Mouse (Mus musculus): ENCODE data around the gene Aldh8a1. TPM values are rescaled to one million over a fixed set of nuclear protein-coding genes. Genes with fewer than 3 reads are reported as not detected.

Gene Aldh8a1
- polyA plus RNA-seq, 1 experiment from 2014 or later: not detected

- 78% methylated on average over 12 of the region's 12 CpGs for WGBS
- DNase-seq (ENCODE audit: extremely low spot score, low spot score): no peak
- no peak overlapping the region for H3K27ac ChIP-seq
- H3K27me3 ChIP-seq (ENCODE audit: poor library complexity, severe bottlenecking): no peaks in the 10 kb centered on the region
- H3K9me3 ChIP-seq: no peaks in the 10 kb centered on the region
- H3K36me3 ChIP-seq (replicated peaks): peaks cover 81% of the 10 kb centered on the region
- H3K4me3 ChIP-seq: no peak overlapping the region
- no peaks in the 10 kb centered on the region for H3K4me1 ChIP-seq
Measured at GRCm38 (mm10) chr10:21351766-21352165, 25.3 kb upstream of the Aldh8a1 start.

DNA sequence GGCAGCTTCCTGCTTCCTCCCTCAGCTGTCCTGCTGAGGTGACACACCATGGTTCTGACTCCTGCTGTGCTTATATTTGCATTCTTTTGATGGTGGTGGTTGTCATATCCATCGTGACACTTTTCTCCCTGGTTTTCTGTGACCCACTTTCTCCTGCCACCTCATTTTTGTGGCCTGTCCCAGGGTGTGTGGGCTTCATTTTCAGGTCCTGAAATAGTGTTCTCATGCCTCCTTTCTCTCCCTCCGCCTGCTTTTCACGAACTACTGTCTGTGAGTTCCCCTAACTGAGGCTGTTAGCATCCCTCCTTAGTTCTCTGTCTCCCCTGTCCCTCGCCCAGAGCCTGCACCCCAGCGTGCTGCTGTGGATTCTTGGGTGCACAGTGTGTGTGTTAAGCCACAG lies 23.2 kb upstream of the Aldh8a1 start:
- no peaks in the 10 kb centered on the region for H3K4me1 ChIP-seq
- WGBS: 77% methylated on average over 5 of the region's 5 CpGs
- no peak overlapping the region for H3K4me3 ChIP-seq
- no peak for DNase-seq (ENCODE audit: extremely low spot score, low spot score)
- H3K36me3 ChIP-seq (replicated peaks): peaks cover 84% of the 10 kb centered on the region
- no peaks in the 10 kb centered on the region for H3K9me3 ChIP-seq
- no peak overlapping the region for H3K27ac ChIP-seq
- H3K27me3 ChIP-seq (ENCODE audit: poor library complexity, severe bottlenecking): no peaks in the 10 kb centered on the region

- 94% methylated on average over 7 of the region's 7 CpGs for WGBS
- Histone ChIP-seq H3K36me3 (replicated peaks) (peaks cover 87% of the 10 kb centered on the region), H3K9me3 (no peaks in the 10 kb centered on the region)
Measured at GRCm38 (mm10) chr10:21354506-21354905, 22.6 kb upstream of the Aldh8a1 start.

GRCm38 (mm10) chr10:21357986-21358385 lies 19.1 kb upstream of the Aldh8a1 start:
- Histone ChIP-seq H3K36me3 (replicated peaks) (peaks cover 85% of the 10 kb centered on the region), H3K4me3 (no peak overlapping the region), H3K27me3 (ENCODE audit: poor library complexity, severe bottlenecking) (no peaks in the 10 kb centered on the region), H3K27ac (no peak overlapping the region), H3K4me1 (no peaks in the 10 kb centered on the region), H3K9me3 (no peaks in the 10 kb centered on the region)
- WGBS: 95% methylated on average over 8 of the region's 8 CpGs
- DNase-seq (ENCODE audit: extremely low spot score, low spot score): no peak

More at GRCm38 (mm10) chr10:21354506-21354905, 22.6 kb upstream of the Aldh8a1 start:
- DNase-seq (ENCODE audit: extremely low spot score, low spot score): no peak
- Histone ChIP-seq H3K4me3 (no peak overlapping the region), H3K4me1 (no peaks in the 10 kb centered on the region), H3K27ac (no peak overlapping the region), H3K27me3 (ENCODE audit: poor library complexity, severe bottlenecking) (no peaks in the 10 kb centered on the region)

GRCm38 (mm10) chr10:21359086-21359485 lies 18.0 kb upstream of the Aldh8a1 start:
- Histone ChIP-seq H3K27me3 (ENCODE audit: poor library complexity, severe bottlenecking) (no peaks in the 10 kb centered on the region), H3K4me3 (no peak overlapping the region), H3K4me1 (no peaks in the 10 kb centered on the region), H3K36me3 (replicated peaks) (peaks cover 84% of the 10 kb centered on the region), H3K9me3 (no peaks in the 10 kb centered on the region), H3K27ac (no peak overlapping the region)
- WGBS: 93% methylated on average over 4 of the region's 4 CpGs
- no peak for DNase-seq (ENCODE audit: extremely low spot score, low spot score)

GRCm38 (mm10) chr10:21361871-21362270 lies 15.2 kb upstream of the Aldh8a1 start:
- no peak for DNase-seq (ENCODE audit: extremely low spot score, low spot score)
- peaks cover 84% of the 10 kb centered on the region for H3K36me3 ChIP-seq (replicated peaks)
- H3K27me3 ChIP-seq (ENCODE audit: poor library complexity, severe bottlenecking): no peaks in the 10 kb centered on the region
- no peaks in the 10 kb centered on the region for H3K4me1 ChIP-seq
- H3K4me3 ChIP-seq: no peak overlapping the region
- H3K27ac ChIP-seq: no peak overlapping the region
- 90% methylated on average over 7 of the region's 7 CpGs for WGBS
- H3K9me3 ChIP-seq: no peaks in the 10 kb centered on the region

DNA sequence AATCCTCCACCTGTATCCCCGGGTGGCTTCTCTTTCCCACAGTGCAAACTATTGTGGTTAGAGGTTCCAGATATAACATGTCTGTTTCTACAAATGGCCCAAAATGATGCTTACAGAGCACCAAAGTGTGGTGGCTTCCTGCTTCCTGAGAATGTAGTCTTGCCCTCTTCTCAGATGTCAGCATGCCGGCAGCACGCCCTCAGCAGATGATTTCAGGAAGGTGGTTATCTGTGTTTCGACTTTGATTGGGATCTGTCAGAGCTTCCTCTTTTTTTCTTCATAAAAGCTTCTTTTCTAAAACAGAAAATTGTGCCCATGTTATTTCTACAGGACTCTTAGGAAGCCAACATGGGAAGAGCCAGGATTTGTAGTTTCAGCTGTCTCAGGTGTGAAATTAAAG lies 13.8 kb upstream of the Aldh8a1 start:
- no peaks in the 10 kb centered on the region for H3K9me3 ChIP-seq
- H3K36me3 ChIP-seq (replicated peaks): peaks cover 91% of the 10 kb centered on the region
- WGBS: 89% methylated on average over 4 of the region's 4 CpGs
- H3K27ac ChIP-seq: no peak overlapping the region
- no peak for DNase-seq (ENCODE audit: extremely low spot score, low spot score)
- no peaks in the 10 kb centered on the region for H3K4me1 ChIP-seq
- no peak overlapping the region for H3K4me3 ChIP-seq
- no peaks in the 10 kb centered on the region for H3K27me3 ChIP-seq (ENCODE audit: poor library complexity, severe bottlenecking)

DNA sequence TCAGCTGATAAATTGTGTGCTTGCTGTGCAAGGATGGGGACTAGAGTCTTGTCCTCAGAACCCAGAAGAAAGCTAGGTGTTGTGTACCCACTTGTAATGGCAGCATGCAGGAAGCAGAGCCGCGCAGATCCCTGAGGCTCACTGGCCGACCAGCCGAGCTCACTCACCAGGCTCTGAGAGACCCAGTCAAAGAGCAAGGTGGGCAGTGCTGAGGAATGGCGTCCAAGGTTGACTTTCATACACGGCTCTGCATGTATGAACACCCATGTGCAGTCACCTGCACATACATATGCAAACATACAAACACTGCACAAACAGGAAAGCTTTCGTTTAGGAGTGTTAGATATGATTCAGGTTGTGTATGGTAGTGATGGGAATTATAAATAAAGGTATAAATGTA lies 12.1 kb upstream of the Aldh8a1 start:
- no peaks in the 10 kb centered on the region for H3K9me3 ChIP-seq
- DNase-seq (ENCODE audit: extremely low spot score, low spot score): no peak
- WGBS: 95% methylated on average over 7 of the region's 7 CpGs
- no peaks in the 10 kb centered on the region for H3K27me3 ChIP-seq (ENCODE audit: poor library complexity, severe bottlenecking)
- H3K27ac ChIP-seq: no peak overlapping the region
- H3K4me3 ChIP-seq: no peak overlapping the region
- peaks cover 7% of the 10 kb centered on the region; the same call in 1 of the 2 replicates for H3K4me1 ChIP-seq
- H3K36me3 ChIP-seq (replicated peaks): peaks cover 93% of the 10 kb centered on the region

- Histone ChIP-seq H3K27ac (no peak overlapping the region), H3K36me3 (replicated peaks) (peaks cover 86% of the 10 kb centered on the region), H3K4me3 (no peak overlapping the region), H3K9me3 (no peaks in the 10 kb centered on the region), H3K4me1 (peaks cover 7% of the 10 kb centered on the region; the same call in 1 of the 2 replicates), H3K27me3 (ENCODE audit: poor library complexity, severe bottlenecking) (no peaks in the 10 kb centered on the region)
- 91% methylated on average over 4 of the region's 4 CpGs for WGBS
- DNase-seq (ENCODE audit: extremely low spot score, low spot score): no peak
Measured at GRCm38 (mm10) chr10:21365897-21366296, 11.2 kb upstream of the Aldh8a1 start.

DNA sequence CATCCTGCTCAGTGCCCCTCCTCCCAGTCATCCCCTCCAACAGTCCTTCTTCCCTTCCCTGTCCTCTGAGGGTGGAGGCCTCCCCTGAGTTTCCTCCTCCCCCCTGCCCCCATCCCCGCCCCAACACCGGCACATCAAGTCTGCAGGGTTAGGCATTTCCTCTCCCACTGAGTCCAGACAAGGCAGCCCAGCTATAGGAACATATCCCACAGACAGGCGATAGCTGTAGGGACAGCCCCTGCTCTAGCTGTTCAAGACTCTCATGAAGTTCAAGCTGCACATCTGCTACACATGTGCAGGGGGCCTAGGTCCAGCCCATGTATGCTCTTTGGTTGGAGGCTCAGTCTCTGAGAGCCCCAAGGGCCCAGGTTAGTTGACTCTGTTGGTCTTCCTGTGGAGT lies 10.6 kb upstream of the Aldh8a1 start:
- WGBS: 86% methylated on average over 3 of the region's 3 CpGs
- Histone ChIP-seq H3K4me3 (no peak overlapping the region), H3K27ac (no peak overlapping the region), H3K27me3 (ENCODE audit: poor library complexity, severe bottlenecking) (no peaks in the 10 kb centered on the region), H3K36me3 (replicated peaks) (peaks cover 83% of the 10 kb centered on the region), H3K4me1 (peaks cover 7% of the 10 kb centered on the region; the same call in 1 of the 2 replicates), H3K9me3 (no peaks in the 10 kb centered on the region)
- no peak for DNase-seq (ENCODE audit: extremely low spot score, low spot score)

GRCm38 (mm10) chr10:21367481-21367880 lies 9.6 kb upstream of the Aldh8a1 start:
- Histone ChIP-seq H3K4me1 (peaks cover 7% of the 10 kb centered on the region; the same call in 1 of the 2 replicates), H3K9me3 (no peaks in the 10 kb centered on the region), H3K27ac (no peak overlapping the region), H3K4me3 (no peak overlapping the region), H3K27me3 (ENCODE audit: poor library complexity, severe bottlenecking) (no peaks in the 10 kb centered on the region), H3K36me3 (replicated peaks) (peaks cover 77% of the 10 kb centered on the region)
- DNase-seq (ENCODE audit: extremely low spot score, low spot score): no peak
- WGBS: 95% methylated on average over 9 of the region's 9 CpGs

DNA sequence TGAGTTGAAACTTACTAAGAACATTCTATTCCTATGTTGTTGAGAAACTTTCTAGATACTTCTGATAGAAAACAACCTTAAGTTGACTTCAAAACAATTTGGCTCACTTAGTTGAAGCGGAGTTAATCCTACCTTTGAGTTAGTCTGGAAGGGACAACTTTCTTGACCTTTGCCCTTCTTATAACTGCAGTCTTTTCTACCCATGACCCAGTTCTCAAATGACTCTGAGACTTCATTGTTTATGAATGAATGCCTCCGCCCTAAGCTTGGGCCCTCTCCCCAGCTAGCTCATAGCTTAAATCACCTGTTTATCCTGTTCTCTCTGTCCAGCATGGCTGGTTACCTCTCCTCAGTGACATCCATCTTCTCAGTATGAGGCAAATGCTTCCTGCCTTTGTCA lies 7.5 kb upstream of the Aldh8a1 start:
- Histone ChIP-seq H3K27me3 (ENCODE audit: poor library complexity, severe bottlenecking) (no peaks in the 10 kb centered on the region), H3K27ac (no peak overlapping the region), H3K4me1 (peaks cover 7% of the 10 kb centered on the region; the same call in 1 of the 2 replicates), H3K9me3 (no peaks in the 10 kb centered on the region), H3K36me3 (replicated peaks) (peaks cover 57% of the 10 kb centered on the region), H3K4me3 (no peak overlapping the region)
- WGBS: 53% methylated on average over 2 of the region's 2 CpGs
- no peak for DNase-seq (ENCODE audit: extremely low spot score, low spot score)

- peaks cover 32% of the 10 kb centered on the region for H3K36me3 ChIP-seq (replicated peaks)
- no peaks in the 10 kb centered on the region for H3K27me3 ChIP-seq (ENCODE audit: poor library complexity, severe bottlenecking)
- no peaks in the 10 kb centered on the region for H3K9me3 ChIP-seq
- no peak overlapping the region for H3K27ac ChIP-seq
- 92% methylated on average over 6 of the region's 6 CpGs for WGBS
- H3K4me1 ChIP-seq: peaks cover 7% of the 10 kb centered on the region; the same call in 1 of the 2 replicates
- H3K4me3 ChIP-seq: no peak overlapping the region
- DNase-seq (ENCODE audit: extremely low spot score, low spot score): no peak
Measured at GRCm38 (mm10) chr10:21372271-21372670, 4.8 kb upstream of the Aldh8a1 start.
